Mouse (Mus musculus) naive thymus-derived CD4-positive, alpha-beta T cell, adult 2 months (primary cell): ENCODE data around the gene Kcnn3.

Experiments
- DNase-seq: peaks from one replicate; pipeline ENCODE4 v3.0.0-alpha.2; 2011; ENCODE audit warnings: low read depth

Gene Kcnn3

GRCm38 (mm10) chr3:89617360-89617759 is 97.4 kb downstream of the Kcnn3 start:
- no peak for DNase-seq

GRCm38 (mm10) chr3:89622825-89623224 is 102.9 kb downstream of the Kcnn3 start:
- no peak for DNase-seq

- no peak for DNase-seq
These were observed 103.6 kb downstream of the Kcnn3 start for GRCm38 (mm10) chr3:89623531-89623930.

GRCm38 (mm10) chr3:89624001-89624400 is 104.0 kb downstream of the Kcnn3 start:
- DNase-seq: no peak

- DNase-seq: no peak
These were observed 105.0 kb downstream of the Kcnn3 start for GRCm38 (mm10) chr3:89624814-89625445.

GRCm38 (mm10) chr3:89626556-89626955 is 106.6 kb downstream of the Kcnn3 start:
- no peak for DNase-seq

GRCm38 (mm10) chr3:89629811-89630210 is 109.8 kb downstream of the Kcnn3 start:
- no peak for DNase-seq

GRCm38 (mm10) chr3:89631750-89632149 is 111.8 kb downstream of the Kcnn3 start:
- no peak for DNase-seq

GRCm38 (mm10) chr3:89633531-89633930 is 113.6 kb downstream of the Kcnn3 start:
- DNase-seq: no peak

- DNase-seq: no peak
These were observed 114.0 kb downstream of the Kcnn3 start for GRCm38 (mm10) chr3:89633941-89634340.

- peak; percentile 23 for DNase-seq
These were observed 120.8 kb downstream of the Kcnn3 start for GRCm38 (mm10) chr3:89640804-89641203.

GRCm38 (mm10) chr3:89643391-89643790 is 123.4 kb downstream of the Kcnn3 start:
- DNase-seq: no peak

- no peak for DNase-seq
These were observed 126.9 kb downstream of the Kcnn3 start for GRCm38 (mm10) chr3:89646813-89647255.

- no peak for DNase-seq
These were observed 127.4 kb downstream of the Kcnn3 start for GRCm38 (mm10) chr3:89647268-89647874.

GRCm38 (mm10) chr3:89649890-89650289 is 129.9 kb downstream of the Kcnn3 start:
- no peak for DNase-seq

GRCm38 (mm10) chr3:89653231-89653954 is 133.4 kb downstream of the Kcnn3 start:
- DNase-seq: no peak

- no peak for DNase-seq
These were observed 137.1 kb downstream of the Kcnn3 start for GRCm38 (mm10) chr3:89657092-89657491.

- DNase-seq: no peak
These were observed 138.5 kb downstream of the Kcnn3 start for GRCm38 (mm10) chr3:89658457-89658856.

GRCm38 (mm10) chr3:89659938-89660620 is 140.1 kb downstream of the Kcnn3 start:
- DNase-seq: no peak

- no peak for DNase-seq
These were observed 144.8 kb downstream of the Kcnn3 start for GRCm38 (mm10) chr3:89664808-89665207.

GRCm38 (mm10) chr3:89667131-89667530 is 147.2 kb downstream of the Kcnn3 start:
- no peak for DNase-seq

GRCm38 (mm10) chr3:89671334-89671733 is 151.4 kb downstream of the Kcnn3 start:
- DNase-seq: no peak
